Mouse (Mus musculus) intestine, postnatal 0 days (tissue): ENCODE results near the gene Trim12a. TPM values are rescaled to one million over a fixed set of nuclear protein-coding genes. Genes with fewer than 3 reads are reported as not detected.

Source experiments
- polyA plus RNA-seq: library from polyadenylated mRNA; unstranded; fragments of >200 nt; fragmentation: Nextera tagmentation; extraction: Ambion mirVana; gene quantifications from 2 replicates; pipeline ENCODE4 v1.2.1, GENCODE M21; 2015

The Trim12a gene
- polyA plus RNA-seq, 1 experiment from 2014 or later = 26.3 TPM

Other genes starting within 250 kb of the Trim12a start
- not detected in 2 replicates for gene Olfr644, start 243.6 kb downstream of the Trim12a start, polyA plus RNA-seq
- gene Olfr645, start 230.0 kb downstream of the Trim12a start, polyA plus RNA-seq = not detected in 2 replicates
- gene Olfr646, start 210.6 kb downstream of the Trim12a start, polyA plus RNA-seq = not detected in 2 replicates
- gene Ubqln5, start 185.6 kb downstream of the Trim12a start, polyA plus RNA-seq = not detected in 2 replicates
- gene Olfr643, start 178.1 kb downstream of the Trim12a start, polyA plus RNA-seq = not detected in 2 replicates
- gene Ubqln3, start 172.2 kb downstream of the Trim12a start, polyA plus RNA-seq = not detected in 2 replicates
- gene Ubqlnl, start 164.9 kb downstream of the Trim12a start, polyA plus RNA-seq = not detected in 2 replicates
- not detected in 2 replicates for gene Olfm5, start 150.6 kb downstream of the Trim12a start, polyA plus RNA-seq
- gene Olfr648, start 132.1 kb downstream of the Trim12a start, polyA plus RNA-seq = 0.08 and 0.09 TPM in 2 replicates
- gene Olfr649, start 119.5 kb downstream of the Trim12a start, polyA plus RNA-seq = not detected in 2 replicates
- gene Trim6, start 96.7 kb downstream of the Trim12a start, polyA plus RNA-seq = 0.44 and 0.55 TPM in 2 replicates
- gene Trim34a, start 71.0 kb downstream of the Trim12a start, polyA plus RNA-seq = 6.0 and 6.2 TPM in 2 replicates
- 1.6 TPM in 2 replicates for gene Trim5, start 27.4 kb downstream of the Trim12a start, polyA plus RNA-seq
- gene Trim34b, start 14.0 kb upstream of the Trim12a start, polyA plus RNA-seq = 0.16 and 0.22 TPM in 2 replicates
- gene Trim12c, start 37.9 kb upstream of the Trim12a start, polyA plus RNA-seq = 4.8 and 5.0 TPM in 2 replicates
- gene Trim30b, start 54.4 kb upstream of the Trim12a start, polyA plus RNA-seq = 0.23 and 0.24 TPM in 2 replicates
- gene Trim30c, start 85.4 kb upstream of the Trim12a start, polyA plus RNA-seq = 0.10 and 0.14 TPM in 2 replicates
- gene Trim30a, start 149.7 kb upstream of the Trim12a start, polyA plus RNA-seq = 5.0 and 5.3 TPM in 2 replicates
- gene Trim30d, start 192.4 kb upstream of the Trim12a start, polyA plus RNA-seq = 18.7 and 18.8 TPM in 2 replicates
- not detected in 2 replicates for gene Olfr651, start 234.7 kb upstream of the Trim12a start, polyA plus RNA-seq
- 0.04 TPM in 1 of 2 replicates, not detected in the other for gene Olfr652, start 245.4 kb upstream of the Trim12a start, polyA plus RNA-seq